Mouse (Mus musculus) cerebellum, adult 2 months (tissue): ENCODE data around the gene Rtraf.

Experiments
- CTCF ChIP-seq: fragments of 200-500 bp; IDR thresholded peaks from 2 replicates; pipeline ENCODE4 v1.5.1; 2011; ENCODE audit warnings: low read depth, mild to moderate bottlenecking, control low read depth, low read length, moderate library complexity, borderline replicate concordance; ENCODE audit not compliant: insufficient read depth
- POLR2A ChIP-seq: fragments of 200-500 bp; IDR thresholded peaks from 2 replicates; pipeline ENCODE4 v1.6.1; 2011; ENCODE audit warnings: low read length, control low read depth, borderline replicate concordance; ENCODE audit not compliant: insufficient read depth

DNA sequence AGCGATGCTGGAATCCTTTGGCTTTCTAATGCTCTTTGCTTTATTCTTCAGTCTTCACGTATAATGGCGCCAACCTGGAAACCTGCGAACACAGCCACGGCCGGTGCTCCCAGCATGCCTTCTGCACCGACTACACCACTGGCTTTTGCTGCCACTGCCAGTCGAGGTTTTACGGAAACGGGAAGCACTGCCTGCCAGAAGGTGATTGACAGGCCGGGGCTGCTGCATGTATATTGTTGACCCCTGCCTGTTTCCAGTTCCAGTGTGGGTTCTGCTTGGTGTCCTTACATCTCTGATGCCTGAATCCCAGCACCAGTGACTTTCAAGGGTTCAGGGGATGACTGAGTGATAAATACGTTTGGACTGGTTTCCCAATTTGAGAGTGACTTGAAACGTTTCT, 45.7 kb downstream of the Rtraf start:
- TF ChIP-seq POLR2A: no peak
- TF ChIP-seq CTCF: no peak
